Mouse (Mus musculus): ENCODE results near the gene Ubap1l. TPM values are rescaled to one million over a fixed set of nuclear protein-coding genes. Genes with fewer than 3 reads are reported as not detected.

Ubap1l gene
- polyA plus RNA-seq (2012; rRNA removed) = 6.8 and 10.3 TPM in 2 replicates

DNA sequence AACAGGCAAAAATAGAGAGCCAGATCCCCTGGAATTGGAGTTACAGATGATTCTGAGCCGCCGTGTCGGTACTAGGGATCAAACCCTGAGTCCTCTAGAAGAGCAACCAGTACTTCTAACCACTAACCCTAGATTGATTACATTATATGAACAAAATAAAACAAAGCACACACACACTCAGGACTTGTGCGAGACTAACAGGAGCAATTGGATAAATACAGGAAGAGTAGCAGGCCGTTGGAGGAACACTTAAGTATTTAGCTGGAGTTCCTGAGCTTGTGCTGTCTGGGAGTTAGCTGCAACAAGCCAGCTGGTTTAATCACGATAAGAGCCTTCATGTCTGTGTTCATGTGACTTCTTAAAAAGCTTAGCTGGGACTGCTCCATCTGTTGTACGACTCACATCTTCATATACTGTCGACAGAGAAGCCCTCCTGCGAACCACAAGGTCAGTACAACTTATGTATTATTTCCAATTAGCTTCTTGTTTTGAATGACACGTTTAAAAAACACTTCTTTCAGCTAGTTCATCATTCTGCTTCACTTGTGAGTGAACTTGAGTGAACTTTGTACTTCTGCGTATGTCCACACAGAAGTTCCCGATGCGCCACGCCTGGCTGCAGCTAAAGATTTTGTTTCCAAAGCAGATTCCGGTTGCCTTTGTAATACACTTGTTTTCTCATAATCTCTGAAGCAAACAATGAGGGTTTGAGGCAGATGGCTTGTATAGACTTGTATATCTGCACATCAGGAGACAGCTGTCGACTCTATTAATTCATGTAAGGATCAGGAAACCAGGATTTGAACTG is at the start of gene Ubap1l:
TSS of gene Ubap1l (plus strand) at position 401 of the 808 bp plus-strand sequence.
- TF ChIP-seq CTCF (IDR thresholded peaks at IDR 0.05; ENCODE audit: borderline replicate concordance, extremely low read depth, insufficient read depth, insufficient read length) = no peak
- TF ChIP-seq POLR2A (IDR thresholded peaks at IDR 0.05; ENCODE audit: borderline replicate concordance, extremely low read depth, insufficient read depth, insufficient read length, poor library complexity, severe bottlenecking) = no peak
- DNase-seq (ENCODE audit: low read depth) = no peak

DNA sequence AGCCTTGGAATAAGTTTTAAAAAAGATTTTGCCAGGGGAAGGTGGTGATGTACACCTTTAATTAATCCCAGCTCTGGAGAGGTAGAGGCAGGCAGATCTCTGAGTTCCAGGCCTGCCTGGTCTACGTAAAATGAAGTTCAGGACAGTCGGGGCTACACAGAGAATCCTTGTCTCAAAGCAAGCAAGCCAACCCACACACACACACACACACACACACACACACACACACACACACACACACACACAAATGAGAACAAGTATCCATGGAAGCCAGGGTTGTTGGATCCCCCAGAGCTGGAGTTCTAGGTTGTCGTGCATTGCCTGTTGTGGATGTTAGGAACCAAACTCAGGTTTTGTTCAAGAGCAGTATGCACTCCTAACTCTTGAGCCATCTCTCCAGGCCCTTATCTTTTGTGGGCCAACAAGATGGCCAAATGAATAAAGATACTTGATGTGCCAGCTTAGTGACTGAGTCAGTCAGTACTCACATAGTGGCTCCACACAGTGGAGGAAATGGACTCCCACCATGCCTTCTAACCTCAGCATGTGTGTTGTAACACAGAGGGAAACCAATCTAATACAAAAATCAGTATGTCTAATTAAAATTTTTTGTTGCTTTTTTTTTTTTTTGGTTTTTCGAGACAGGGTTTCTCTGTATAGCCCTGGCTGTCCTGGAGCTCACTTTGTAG is 48.0 kb upstream of the Ubap1l start:
- no peak for TF ChIP-seq POLR2A (IDR thresholded peaks at IDR 0.05; ENCODE audit: borderline replicate concordance, extremely low read depth, insufficient read depth, insufficient read length, poor library complexity, severe bottlenecking)
- TF ChIP-seq CTCF (IDR thresholded peaks at IDR 0.05; ENCODE audit: borderline replicate concordance, extremely low read depth, insufficient read depth, insufficient read length) = no peak
- no peak for DNase-seq (ENCODE audit: low read depth)

DNA sequence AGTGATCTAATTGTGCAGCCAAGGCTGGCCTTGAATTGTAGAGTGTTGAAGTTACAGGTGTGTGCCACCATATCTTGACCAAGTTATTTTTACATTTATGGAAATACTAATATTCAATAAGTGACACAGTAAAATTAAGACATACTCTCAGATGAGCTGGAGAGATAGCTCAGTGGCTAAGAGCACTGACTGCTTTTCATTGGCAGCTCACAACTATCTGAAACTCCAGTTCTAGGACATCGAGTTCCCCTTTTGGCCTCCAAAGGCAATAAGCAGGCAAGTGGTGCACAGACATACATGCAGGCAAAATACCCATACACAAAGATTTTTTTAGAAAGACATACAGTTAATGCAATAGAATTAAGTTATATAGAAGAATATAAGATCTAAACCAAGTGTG is 47.0 kb upstream of the Ubap1l start:
- TF ChIP-seq POLR2A (IDR thresholded peaks at IDR 0.05; ENCODE audit: borderline replicate concordance, extremely low read depth, insufficient read depth, insufficient read length, poor library complexity, severe bottlenecking) (no peak), CTCF (IDR thresholded peaks at IDR 0.05; ENCODE audit: borderline replicate concordance, extremely low read depth, insufficient read depth, insufficient read length) (no peak)
- DNase-seq (ENCODE audit: low read depth) = no peak

DNA sequence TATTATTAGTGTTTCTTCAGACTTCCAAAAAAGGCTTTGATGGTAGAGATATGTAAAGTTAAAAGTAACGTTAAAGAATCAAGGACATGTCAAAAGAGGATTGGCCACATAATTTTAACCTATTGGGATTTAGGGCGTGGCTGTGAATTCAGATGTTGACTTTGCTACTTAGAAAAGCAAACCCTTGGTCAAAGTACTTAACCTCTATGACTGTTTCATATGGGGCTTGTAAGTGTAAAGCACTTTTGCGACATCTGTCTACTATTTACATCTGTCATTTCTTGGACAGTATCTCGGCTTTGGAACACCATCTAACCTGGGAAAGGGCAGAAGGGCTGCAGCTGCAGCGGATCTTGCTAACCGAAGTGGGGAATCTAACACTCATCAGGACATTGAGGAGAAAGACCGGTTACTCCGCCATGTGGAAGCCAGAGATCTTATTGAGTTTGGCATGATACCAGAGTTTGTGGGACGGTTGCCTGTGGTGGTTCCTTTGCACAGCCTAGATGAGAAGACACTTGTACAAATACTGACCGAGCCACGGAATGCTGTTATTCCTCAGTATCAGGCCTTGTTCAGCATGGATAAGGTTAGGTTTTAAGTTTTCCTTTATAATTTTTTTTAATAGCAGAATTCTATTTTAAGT is 38.5 kb upstream of the Ubap1l start:
- no peak for DNase-seq (ENCODE audit: low read depth)
- no peak for TF ChIP-seq POLR2A (IDR thresholded peaks at IDR 0.05; ENCODE audit: borderline replicate concordance, extremely low read depth, insufficient read depth, insufficient read length, poor library complexity, severe bottlenecking)
- no peak for TF ChIP-seq CTCF (IDR thresholded peaks at IDR 0.05; ENCODE audit: borderline replicate concordance, extremely low read depth, insufficient read depth, insufficient read length)

DNA sequence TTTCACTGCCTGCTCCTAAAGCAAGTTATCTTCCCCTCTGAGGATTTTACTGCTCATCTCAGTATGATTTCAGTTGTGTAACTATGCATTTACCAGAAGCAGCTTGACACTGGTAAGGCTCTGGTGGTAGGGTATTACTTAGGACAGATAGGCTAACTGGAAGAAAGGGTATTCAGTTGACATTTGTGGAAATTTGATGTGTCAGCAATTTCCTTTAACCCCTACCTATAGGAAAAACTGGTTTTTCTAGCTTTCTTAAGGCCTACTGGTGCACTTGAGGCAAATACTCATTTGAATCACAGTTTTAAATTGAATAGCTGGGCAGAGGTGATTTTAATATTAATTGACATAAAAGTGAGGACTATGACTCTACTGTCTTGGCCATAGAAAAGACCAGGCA is 34.9 kb upstream of the Ubap1l start:
- DNase-seq (ENCODE audit: low read depth) = no peak
- TF ChIP-seq CTCF (IDR thresholded peaks at IDR 0.05; ENCODE audit: borderline replicate concordance, extremely low read depth, insufficient read depth, insufficient read length) (no peak), POLR2A (IDR thresholded peaks at IDR 0.05; ENCODE audit: borderline replicate concordance, extremely low read depth, insufficient read depth, insufficient read length, poor library complexity, severe bottlenecking) (no peak)

DNA sequence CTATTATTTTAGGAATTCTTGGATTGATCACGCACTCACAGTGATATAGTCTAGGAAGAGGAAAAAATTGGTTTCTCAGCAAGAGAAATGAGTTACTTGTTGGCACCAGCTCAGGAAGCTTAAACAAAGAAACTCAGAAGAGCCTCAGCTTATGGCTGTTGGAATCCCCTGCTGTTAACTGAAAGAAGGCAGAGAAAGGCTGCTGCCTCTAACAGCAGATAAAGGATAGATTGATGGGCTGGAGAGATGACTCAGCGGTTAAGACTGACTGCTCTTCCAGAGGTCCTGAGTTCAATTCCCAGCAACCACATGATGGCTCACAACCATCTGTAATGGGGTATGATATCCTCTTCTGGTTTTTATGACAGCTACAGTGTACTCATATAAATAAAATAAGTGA is 33.5 kb upstream of the Ubap1l start:
- TF ChIP-seq CTCF (IDR thresholded peaks at IDR 0.05; ENCODE audit: borderline replicate concordance, extremely low read depth, insufficient read depth, insufficient read length) (no peak), POLR2A (IDR thresholded peaks at IDR 0.05; ENCODE audit: borderline replicate concordance, extremely low read depth, insufficient read depth, insufficient read length, poor library complexity, severe bottlenecking) (no peak)
- no peak for DNase-seq (ENCODE audit: low read depth)

DNA sequence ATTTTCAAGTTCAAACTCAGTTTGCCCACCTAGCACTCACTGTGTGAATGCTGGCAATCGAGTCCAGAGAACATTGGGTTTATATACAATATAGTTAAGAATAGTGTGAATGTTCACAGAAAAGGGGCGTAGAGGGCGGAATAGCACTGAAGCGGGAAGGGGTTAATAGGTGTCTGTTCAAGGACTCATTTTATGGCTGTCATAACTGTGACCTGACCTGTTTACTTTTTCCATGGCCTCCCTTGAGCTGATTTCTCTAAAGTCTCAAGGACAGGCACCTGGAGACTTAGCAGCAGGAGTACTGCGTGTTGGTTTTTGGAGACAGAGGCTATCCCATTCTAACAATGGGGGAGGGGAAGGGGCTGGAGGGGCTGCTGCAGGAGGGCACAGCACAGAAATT is 26.9 kb upstream of the Ubap1l start:
- TF ChIP-seq CTCF (IDR thresholded peaks at IDR 0.05; ENCODE audit: borderline replicate concordance, extremely low read depth, insufficient read depth, insufficient read length) (no peak), POLR2A (IDR thresholded peaks at IDR 0.05; ENCODE audit: borderline replicate concordance, extremely low read depth, insufficient read depth, insufficient read length, poor library complexity, severe bottlenecking) (no peak)

DNA sequence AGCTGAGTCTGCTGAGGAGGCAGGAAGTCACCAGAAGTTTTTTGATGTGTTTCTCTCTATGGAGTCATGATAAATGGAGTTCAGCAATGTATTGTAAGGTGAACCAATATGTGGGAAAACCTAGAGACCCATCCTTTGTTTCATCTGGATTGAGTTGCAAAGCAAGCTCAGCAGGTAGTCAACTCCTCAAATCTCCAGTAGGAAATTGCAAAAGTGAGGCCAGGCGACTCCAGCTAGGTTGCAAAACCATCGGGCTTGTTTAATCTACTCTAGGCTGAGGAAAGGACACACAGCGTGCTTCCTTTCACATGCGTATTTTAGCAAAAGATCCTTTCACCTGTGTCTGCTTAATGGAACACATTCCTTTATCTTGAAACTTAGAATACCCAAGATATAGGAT is 21.7 kb upstream of the Ubap1l start:
- no peak for DNase-seq (ENCODE audit: low read depth)
- no peak for TF ChIP-seq POLR2A (IDR thresholded peaks at IDR 0.05; ENCODE audit: borderline replicate concordance, extremely low read depth, insufficient read depth, insufficient read length, poor library complexity, severe bottlenecking)
- TF ChIP-seq CTCF (IDR thresholded peaks at IDR 0.05; ENCODE audit: borderline replicate concordance, extremely low read depth, insufficient read depth, insufficient read length) = no peak

More for the DNA sequence above, 26.9 kb upstream of the Ubap1l start:
- DNase-seq (ENCODE audit: low read depth) = no peak

DNA sequence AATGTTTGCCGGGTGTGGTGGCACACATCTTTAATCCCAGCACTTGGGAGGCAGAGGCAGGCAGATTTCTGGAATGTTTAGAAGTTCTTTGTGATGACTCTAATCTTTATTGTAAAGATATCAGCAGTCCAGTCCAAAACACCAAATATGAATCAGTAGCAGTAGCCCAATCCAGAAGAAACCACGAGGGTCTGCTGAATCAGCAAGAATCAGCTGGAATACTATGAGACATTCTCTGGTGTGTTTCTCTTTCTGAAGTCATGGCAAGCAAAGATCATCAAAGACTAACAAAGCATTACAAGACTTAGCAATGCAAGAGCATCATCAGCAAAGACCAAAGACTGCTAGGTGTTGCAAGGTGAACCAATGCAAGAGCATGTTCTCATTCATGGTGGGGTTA is 20.4 kb upstream of the Ubap1l start:
- TF ChIP-seq POLR2A (IDR thresholded peaks at IDR 0.05; ENCODE audit: borderline replicate concordance, extremely low read depth, insufficient read depth, insufficient read length, poor library complexity, severe bottlenecking) = no peak
- no peak for TF ChIP-seq CTCF (IDR thresholded peaks at IDR 0.05; ENCODE audit: borderline replicate concordance, extremely low read depth, insufficient read depth, insufficient read length)
- DNase-seq (ENCODE audit: low read depth) = no peak

DNA sequence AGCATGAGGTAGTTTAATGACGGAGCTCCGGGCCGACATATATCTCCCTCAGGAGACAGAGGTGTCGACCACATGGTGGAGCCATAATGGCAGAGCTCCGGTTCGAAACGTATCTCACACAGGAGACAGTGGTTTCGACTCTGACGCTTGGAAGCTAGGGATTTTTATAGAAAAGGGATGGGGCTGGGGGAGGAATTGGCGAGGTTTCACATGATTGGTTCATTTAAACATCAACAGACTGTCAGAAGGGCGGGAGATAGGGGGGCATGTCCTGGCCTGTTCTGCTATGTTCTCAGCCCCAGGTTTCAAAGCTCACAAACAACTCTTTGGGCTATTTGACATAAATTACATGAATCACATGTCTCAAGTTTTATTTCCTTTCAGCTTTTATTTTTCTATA is 15.4 kb upstream of the Ubap1l start:
- DNase-seq (ENCODE audit: low read depth) = peak; percentile 26

DNA sequence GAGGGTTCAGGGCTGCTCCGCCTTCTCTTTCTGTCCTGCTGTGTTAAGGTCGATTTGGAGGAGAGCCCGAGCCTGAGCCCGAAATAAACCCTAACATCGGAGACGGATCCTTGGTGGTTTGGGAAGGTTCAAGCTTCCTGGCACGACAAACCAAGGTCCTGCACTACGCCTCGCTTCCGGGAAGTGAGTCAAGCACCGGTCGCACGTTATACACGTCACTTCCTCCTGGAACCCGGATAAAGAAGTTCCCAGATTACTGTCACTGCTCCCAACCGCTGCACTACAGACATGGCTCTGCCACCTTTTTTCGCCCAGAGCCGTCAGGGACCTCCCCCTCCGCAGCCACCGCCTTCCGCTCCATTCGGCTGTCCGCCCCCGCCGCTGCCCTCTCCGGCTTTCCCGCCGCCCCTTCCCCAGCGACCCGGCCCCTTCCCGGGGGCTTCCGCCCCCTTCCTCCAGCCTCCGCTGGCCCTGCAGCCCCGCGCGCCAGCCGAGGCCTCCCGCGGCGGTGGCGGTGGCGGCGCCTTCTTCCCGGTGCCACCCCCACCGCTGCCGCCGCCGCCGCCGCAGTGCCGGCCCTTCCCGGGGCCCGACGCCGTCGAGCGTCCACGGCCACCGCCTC is 14.9 kb upstream of the Ubap1l start, which contains the start of gene Pdcd7:
TSS of gene Pdcd7 (plus strand) at position 251 of the 622 bp plus-strand sequence.
- no peak for TF ChIP-seq CTCF (IDR thresholded peaks at IDR 0.05; ENCODE audit: borderline replicate concordance, extremely low read depth, insufficient read depth, insufficient read length)
- peak; percentile 33; the same call in 1 of the 2 replicates for TF ChIP-seq POLR2A (IDR thresholded peaks at IDR 0.05; ENCODE audit: borderline replicate concordance, extremely low read depth, insufficient read depth, insufficient read length, poor library complexity, severe bottlenecking)
- DNase-seq (ENCODE audit: low read depth) = peak; percentile 99

Measured in brain, embryonic 14.5 days (tissue).